Mouse (Mus musculus) spleen, adult 2 months (tissue): Measurements from ENCODE around the gene U2af1.

Source experiments
- CTCF ChIP-seq: fragments of 200-500 bp; IDR thresholded peaks from 2 replicates; pipeline ENCODE4 v1.5.1; 2011; ENCODE audit warnings: mild to moderate bottlenecking, inconsistent platforms; ENCODE audit not compliant: insufficient read depth, insufficient read length, insufficient replicate concordance; ENCODE audit errors: extremely low read depth
- POLR2A ChIP-seq: fragments of 200-500 bp; IDR thresholded peaks from 2 replicates; pipeline ENCODE4 v1.6.1; 2011; ENCODE audit warnings: low read depth, low read length, inconsistent platforms

DNA sequence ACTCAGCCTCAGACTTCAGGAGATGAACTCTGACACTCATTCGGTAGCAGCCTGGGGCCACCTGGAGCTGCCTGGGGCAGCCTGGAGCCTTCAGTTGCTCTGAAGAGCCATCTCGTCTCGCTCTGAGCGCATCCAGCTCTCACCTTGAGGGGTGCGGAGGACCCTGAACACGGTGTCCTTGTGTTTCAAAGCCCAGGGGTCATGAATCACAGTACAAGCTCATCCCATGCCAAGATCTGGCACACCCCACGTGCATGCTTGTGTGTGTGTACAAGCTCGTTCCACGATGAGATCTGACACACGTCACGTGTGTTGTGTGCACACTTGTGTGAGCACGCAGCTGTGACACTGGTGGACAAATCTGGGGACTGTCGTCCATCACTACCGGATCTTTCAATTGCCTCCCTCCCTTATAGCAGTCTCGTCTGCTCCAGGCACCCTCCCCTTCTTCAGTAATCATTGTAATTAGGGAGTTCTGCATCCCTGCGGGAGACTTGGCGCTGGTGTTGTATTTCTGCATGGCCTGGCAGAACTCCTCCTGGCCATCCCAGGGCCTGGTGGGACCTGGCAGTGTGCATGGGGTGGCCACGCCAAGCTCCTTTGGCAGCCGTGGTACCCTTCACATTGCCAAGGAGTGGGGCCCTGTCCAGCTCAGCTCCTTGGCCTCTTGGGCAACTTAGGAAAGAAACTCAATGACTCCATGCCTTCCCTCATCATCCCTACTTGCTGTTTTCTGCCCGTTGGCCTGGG is 46.8 kb upstream of the U2af1 start:
- TF ChIP-seq CTCF (no peak), POLR2A (no peak)
